Mouse (Mus musculus): ENCODE data around the gene Nos3.
A peak's percentile ranks its signal among the peaks of the same experiment; 100 is the strongest.

GRCm38 (mm10) chr5:24416222-24416736 is 51.7 kb downstream of the Nos3 start:
- TF ChIP-seq CTCF (conservative IDR thresholded peaks at IDR 0.05; ENCODE audit: low read length) (peak; percentile 62), POU5F1 (IDR thresholded peaks at IDR 0.05; ENCODE audit: borderline replicate concordance, low read length) (no peak)
